Mouse (Mus musculus) forebrain, embryonic 14.5 days (tissue): ENCODE results near the gene Rad17. TPM values are rescaled to one million over a fixed set of nuclear protein-coding genes. Genes with fewer than 3 reads are reported as not detected.

Experiments used
- ATAC-seq: fragments of 200-750 bp; cut with Nextera tagmentation; 2 replicates; pipeline ENCODE4 v1.8.0; 2017; ENCODE audit warnings: mild to moderate bottlenecking, moderate library complexity
- DNase-seq: peaks from one replicate; pipeline ENCODE4 v3.0.0-alpha.2; 2015; ENCODE audit warnings: low spot score
- H3K27ac ChIP-seq: fragments of 300-500 bp; sonication (generic); 2 replicates; pipeline ENCODE4 v1.5.1; 2014; ENCODE audit warnings: low read depth, mild to moderate bottlenecking, control low read depth, low read length, moderate library complexity
- H3K27me3 ChIP-seq: fragments of 300-500 bp; sonication (generic); replicated peaks from 2 replicates; pipeline ENCODE4 v1.6.1; 2014; ENCODE audit warnings: low read length, control low read depth, mixed read lengths; ENCODE audit not compliant: control insufficient read depth, insufficient read depth
- H3K36me3 ChIP-seq: fragments of 300-500 bp; sonication (generic); 2 replicates; pipeline ENCODE4 v1.6.1; 2014; ENCODE audit warnings: low read length, control low read depth; ENCODE audit not compliant: control insufficient read depth, insufficient read depth
- H3K4me1 ChIP-seq: fragments of 300-500 bp; sonication (generic); 2 replicates; pipeline ENCODE4 v1.6.1; 2014; ENCODE audit warnings: antibody characterized with exemption, low read length, control low read depth; ENCODE audit not compliant: control insufficient read depth, insufficient read depth
- H3K4me2 ChIP-seq: fragments of 300-500 bp; sonication (generic); 2 replicates; pipeline ENCODE4 v1.6.1; 2014; ENCODE audit warnings: mild to moderate bottlenecking, control low read depth, low read length
- H3K4me3 ChIP-seq: fragments of 300-500 bp; sonication (generic); 2 replicates; pipeline ENCODE4 v1.5.1; 2014; ENCODE audit warnings: low read depth, low read length, control low read depth
- H3K9ac ChIP-seq: fragments of 300-500 bp; sonication (generic); 2 replicates; pipeline ENCODE4 v1.6.1; 2014; ENCODE audit warnings: mild to moderate bottlenecking, low read length, control low read depth, moderate library complexity
- H3K9me3 ChIP-seq: fragments of 300-500 bp; sonication (generic); replicated peaks from 2 replicates; pipeline ENCODE4 v1.6.1; 2016; ENCODE audit warnings: low read length, control low read depth, mixed read lengths; ENCODE audit not compliant: control insufficient read depth
- WGBS: fragments of 180-500 bp; shearing (Covaris S2); extraction: QIAGEN DNeasy Blood & Tissue Kit; methylation state at CpG from one replicate; pipeline ENCODE4 v1.1.7; 2014; 5-methylcytosine and 5-hydroxymethylcytosine counted together
- polyA plus RNA-seq: library from polyadenylated mRNA; unstranded; fragments of >200 nt; fragmentation: Nextera tagmentation; extraction: Ambion mirVana; gene quantifications from 2 replicates; pipeline ENCODE4 v1.2.1, GENCODE M21; 2014

The Rad17 gene
- 24.0 and 25.4 TPM in 2 replicates for polyA plus RNA-seq

GRCm38 (mm10) chr13:100650550-100651438 lies at the start of gene Rad17, which contains the start of gene Ak6:
Gene Rad17 (minus strand): TSS chr13:100651051.
Gene Ak6 (plus strand): TSS chr13:100650979.
- Histone ChIP-seq H3K27ac (peak within 1 kb of the TSS; percentile 97), H3K36me3 (peaks cover 19% of the 10 kb centered on the region; the same call in 1 of the 2 replicates), H3K27me3 (no peaks in the 10 kb centered on the region), H3K4me2 (peak within 1 kb of the TSS; percentile 82), H3K4me3 (peak within 1 kb of the TSS; percentile 91), H3K4me1 (peaks cover 7% of the 10 kb centered on the region), H3K9ac (peak within 1 kb of the TSS; percentile 86), H3K9me3 (no peaks in the 10 kb centered on the region)
- peak; percentile 95 for DNase-seq
- WGBS, result under 1% methylated on average over 71 of the region's 73 CpGs
- peak; percentile 99 for ATAC-seq

GRCm38 (mm10) chr13:100698866-100699265 lies 48.0 kb upstream of the Rad17 start:
- Histone ChIP-seq H3K9ac (no peak overlapping the region), H3K4me3 (no peak overlapping the region), H3K4me1 (no peaks in the 10 kb centered on the region), H3K36me3 (peaks cover 52% of the 10 kb centered on the region), H3K9me3 (no peaks in the 10 kb centered on the region), H3K27ac (no peak overlapping the region), H3K4me2 (no peak overlapping the region), H3K27me3 (no peaks in the 10 kb centered on the region)
- ATAC-seq (no peak), DNase-seq (no peak)
- 95% methylated on average over 10 of the region's 10 CpGs for WGBS

GRCm38 (mm10) chr13:100697541-100697940 lies 46.7 kb upstream of the Rad17 start:
- Histone ChIP-seq H3K9ac (no peak overlapping the region), H3K4me2 (no peak overlapping the region), H3K27ac (no peak overlapping the region), H3K36me3 (peaks cover 39% of the 10 kb centered on the region), H3K4me3 (no peak overlapping the region), H3K27me3 (no peaks in the 10 kb centered on the region), H3K9me3 (no peaks in the 10 kb centered on the region), H3K4me1 (no peaks in the 10 kb centered on the region)
- ATAC-seq (no peak), DNase-seq (no peak)
- WGBS, result 92% methylated on average over 3 of the region's 3 CpGs

GRCm38 (mm10) chr13:100687513-100687912 lies 36.7 kb upstream of the Rad17 start:
- Histone ChIP-seq H3K9ac (no peak overlapping the region), H3K36me3 (no peaks in the 10 kb centered on the region), H3K4me3 (no peak overlapping the region), H3K27me3 (no peaks in the 10 kb centered on the region), H3K9me3 (no peaks in the 10 kb centered on the region), H3K4me1 (no peaks in the 10 kb centered on the region), H3K4me2 (no peak overlapping the region), H3K27ac (no peak overlapping the region)
- WGBS, result 59% methylated on average over 7 of the region's 7 CpGs
- no peak for ATAC-seq
- DNase-seq, result no peak

- H3K4me3 ChIP-seq, result no peak overlapping the region
- no peak for DNase-seq
- WGBS, result 74% methylated on average over 2 of the region's 2 CpGs
- no peaks in the 10 kb centered on the region for H3K4me1 ChIP-seq
- no peak overlapping the region for H3K9ac ChIP-seq
- no peak overlapping the region for H3K4me2 ChIP-seq
- ATAC-seq, result no peak
- no peaks in the 10 kb centered on the region for H3K36me3 ChIP-seq
- H3K27ac ChIP-seq, result no peak overlapping the region
- no peaks in the 10 kb centered on the region for H3K27me3 ChIP-seq
- no peaks in the 10 kb centered on the region for H3K9me3 ChIP-seq
These were observed 33.5 kb upstream of the Rad17 start for GRCm38 (mm10) chr13:100684355-100684754.

- Histone ChIP-seq H3K4me3 (no peak overlapping the region), H3K4me2 (no peak overlapping the region), H3K27me3 (no peaks in the 10 kb centered on the region), H3K9me3 (no peaks in the 10 kb centered on the region), H3K36me3 (no peaks in the 10 kb centered on the region), H3K4me1 (no peaks in the 10 kb centered on the region), H3K27ac (no peak overlapping the region), H3K9ac (no peak overlapping the region)
- ATAC-seq (no peak), DNase-seq (no peak)
- 87% methylated on average over 2 of the region's 2 CpGs for WGBS
These were observed 32.0 kb upstream of the Rad17 start for GRCm38 (mm10) chr13:100682837-100683236.

GRCm38 (mm10) chr13:100681615-100682014 lies 30.8 kb upstream of the Rad17 start:
- Histone ChIP-seq H3K27me3 (no peaks in the 10 kb centered on the region), H3K9me3 (no peaks in the 10 kb centered on the region), H3K4me2 (no peak overlapping the region), H3K9ac (no peak overlapping the region), H3K4me1 (no peaks in the 10 kb centered on the region), H3K36me3 (no peaks in the 10 kb centered on the region), H3K4me3 (no peak overlapping the region), H3K27ac (no peak overlapping the region)
- ATAC-seq, result no peak
- WGBS, result 92% methylated on average over 8 of the region's 8 CpGs
- no peak for DNase-seq

GRCm38 (mm10) chr13:100675936-100676635 lies 25.2 kb upstream of the Rad17 start:
- WGBS, result 88% methylated on average over 15 of the region's 15 CpGs
- no peak for ATAC-seq

More at GRCm38 (mm10) chr13:100675936-100676635, 25.2 kb upstream of the Rad17 start:
- no peak for DNase-seq
- no peak overlapping the region for H3K27ac ChIP-seq
- H3K4me1 ChIP-seq, result no peaks in the 10 kb centered on the region
- H3K4me3 ChIP-seq, result no peak overlapping the region
- H3K4me2 ChIP-seq, result no peak overlapping the region
- no peaks in the 10 kb centered on the region for H3K9me3 ChIP-seq
- no peak overlapping the region for H3K9ac ChIP-seq
- no peaks in the 10 kb centered on the region for H3K27me3 ChIP-seq
- H3K36me3 ChIP-seq, result no peaks in the 10 kb centered on the region
